Mouse (Mus musculus) embryonic fibroblast, embryonic 13.5 days (primary cell): ENCODE results near the gene Ercc5.

Experiments used
- CTCF ChIP-seq: IDR thresholded peaks from 2 replicates; pipeline ENCODE4 v1.5.1; 2011; ENCODE audit warnings: mild to moderate bottlenecking, control low read depth, low read length, moderate library complexity, borderline replicate concordance; ENCODE audit not compliant: insufficient read depth
- POLR2A ChIP-seq: IDR thresholded peaks from 2 replicates; pipeline ENCODE4 v1.6.1; 2011; ENCODE audit warnings: low read depth, mild to moderate bottlenecking, control low read depth, low read length, moderate library complexity

DNA sequence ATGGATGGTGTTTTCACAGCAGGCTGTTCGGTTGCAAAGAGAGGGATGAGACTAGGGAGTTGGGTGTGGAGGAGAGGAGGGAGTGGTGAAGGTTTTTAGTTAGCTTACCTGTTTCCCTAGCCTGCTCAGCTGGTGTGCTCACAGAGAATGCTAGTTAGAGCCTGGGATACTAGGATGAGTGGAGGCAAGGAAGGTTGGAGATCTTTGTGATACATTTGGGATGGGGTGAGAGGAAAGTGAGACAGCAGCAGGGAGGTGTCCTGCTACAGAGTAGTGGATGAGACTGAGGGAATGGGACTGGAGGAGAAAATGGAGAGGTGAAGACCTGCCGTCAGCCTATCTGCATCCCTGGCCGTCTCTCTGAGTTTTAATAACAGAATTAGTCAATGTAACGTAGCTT is 25.1 kb downstream of the Ercc5 start:
- no peak for TF ChIP-seq CTCF
- TF ChIP-seq POLR2A = no peak
